Mouse (Mus musculus) liver, postnatal 0 days (tissue): Measurements from ENCODE around the gene Mthfd1l.

Source experiments
- CTCF ChIP-seq: sonication (generic); IDR thresholded peaks from 2 replicates; pipeline ENCODE4 v1.5.1; 2016; ENCODE audit warnings: antibody characterized with exemption, low read depth
- EP300 ChIP-seq: IDR thresholded peaks from 2 replicates; pipeline ENCODE4 v1.6.1; 2016; ENCODE audit warnings: antibody characterized with exemption, low read depth, mild to moderate bottlenecking

DNA sequence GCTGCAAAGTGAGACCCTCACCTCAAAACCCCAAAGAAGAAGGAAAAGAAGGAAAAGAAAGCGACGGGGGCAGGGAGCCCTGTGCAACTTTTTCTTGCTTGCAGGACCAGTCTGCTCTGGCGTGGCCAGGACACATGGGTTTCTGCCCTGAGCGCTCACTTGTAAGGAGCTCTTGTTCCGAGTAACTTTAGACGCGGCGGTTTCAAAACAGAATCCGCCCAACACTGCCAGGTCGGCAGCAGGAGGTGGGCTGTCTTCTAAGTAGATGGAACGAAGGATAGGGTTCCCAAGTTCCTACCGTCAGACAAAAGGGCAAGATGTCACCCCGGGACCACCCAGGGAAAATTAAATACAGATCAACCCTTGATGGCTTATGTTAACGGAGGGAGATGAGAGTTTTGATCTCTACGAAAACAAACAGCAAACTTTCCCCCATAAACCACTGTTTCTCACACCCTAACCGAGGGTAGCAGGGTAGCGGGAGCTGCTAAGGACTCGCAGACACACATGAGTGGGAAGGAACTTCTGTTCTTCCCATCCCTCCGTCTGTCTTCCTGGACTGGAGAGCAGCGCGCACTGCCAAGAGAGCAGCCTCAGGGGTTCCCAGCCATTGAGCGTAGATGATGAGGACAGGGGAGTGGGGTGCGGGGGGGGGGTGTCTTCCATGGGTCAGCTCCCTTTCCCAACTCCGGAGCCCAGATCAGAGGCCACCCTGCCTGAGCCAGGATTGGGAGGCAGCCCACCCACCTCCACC is 237.6 kb downstream of the Mthfd1l start:
- TF ChIP-seq CTCF (no peak), EP300 (no peak)
